Mouse (Mus musculus) liver, embryonic 15.5 days (tissue): ENCODE results near the gene Ubtd1. TPM values are rescaled to one million over a fixed set of nuclear protein-coding genes. Genes with fewer than 3 reads are reported as not detected.

Experiments used
- ATAC-seq: fragments of 200-750 bp; cut with Nextera tagmentation; 2 replicates; pipeline ENCODE4 v1.8.0; 2017; ENCODE audit warnings: moderate number of reproducible peaks, mild to moderate bottlenecking, moderate library complexity; ENCODE audit not compliant: insufficient read depth
- H3K27ac ChIP-seq: fragments of 300-500 bp; sonication (generic); replicated peaks from 2 replicates; pipeline ENCODE4 v1.5.1; 2015; ENCODE audit warnings: mild to moderate bottlenecking, inconsistent platforms
- H3K27me3 ChIP-seq: fragments of 300-500 bp; sonication (generic); 2 replicates; pipeline ENCODE4 v1.6.1; 2015; ENCODE audit warnings: mild to moderate bottlenecking, inconsistent platforms
- H3K36me3 ChIP-seq: fragments of 300-500 bp; sonication (generic); replicated peaks from 2 replicates; pipeline ENCODE4 v1.6.1; 2015; ENCODE audit warnings: moderate library complexity, mild to moderate bottlenecking, inconsistent platforms
- H3K4me1 ChIP-seq: fragments of 300-500 bp; sonication (generic); replicated peaks from 2 replicates; pipeline ENCODE4 v1.6.1; 2015; ENCODE audit warnings: inconsistent platforms
- H3K4me2 ChIP-seq: fragments of 300-500 bp; sonication (generic); 2 replicates; pipeline ENCODE4 v1.6.1; 2015; ENCODE audit warnings: moderate library complexity, mild to moderate bottlenecking, inconsistent platforms
- H3K4me3 ChIP-seq: fragments of 300-500 bp; sonication (generic); replicated peaks from 2 replicates; pipeline ENCODE4 v1.5.1; 2015; ENCODE audit warnings: mild to moderate bottlenecking, inconsistent platforms
- H3K9ac ChIP-seq: fragments of 300-500 bp; sonication (generic); 2 replicates; pipeline ENCODE4 v1.6.1; 2015; ENCODE audit warnings: moderate library complexity, mild to moderate bottlenecking, inconsistent platforms
- H3K9me3 ChIP-seq: fragments of 300-500 bp; sonication (generic); replicated peaks from 2 replicates; pipeline ENCODE4 v1.6.1; 2016; ENCODE audit warnings: inconsistent platforms
- WGBS: fragments of 180-500 bp; shearing (Covaris S2); methylation state at CpG from one replicate; pipeline ENCODE4 v1.1.7; 2015; ENCODE audit warnings: mixed read lengths; ENCODE audit not compliant: insufficient replicate concordance; 5-methylcytosine and 5-hydroxymethylcytosine counted together
- polyA plus RNA-seq: library from polyadenylated mRNA; unstranded; fragments of >200 nt; fragmentation: Nextera tagmentation; extraction: Ambion mirVana; gene quantifications from 2 replicates; pipeline ENCODE4 v1.2.1, GENCODE M21; 2015

Gene Ubtd1
- polyA plus RNA-seq, 1 experiment from 2014 or later: 5.2 TPM

DNA sequence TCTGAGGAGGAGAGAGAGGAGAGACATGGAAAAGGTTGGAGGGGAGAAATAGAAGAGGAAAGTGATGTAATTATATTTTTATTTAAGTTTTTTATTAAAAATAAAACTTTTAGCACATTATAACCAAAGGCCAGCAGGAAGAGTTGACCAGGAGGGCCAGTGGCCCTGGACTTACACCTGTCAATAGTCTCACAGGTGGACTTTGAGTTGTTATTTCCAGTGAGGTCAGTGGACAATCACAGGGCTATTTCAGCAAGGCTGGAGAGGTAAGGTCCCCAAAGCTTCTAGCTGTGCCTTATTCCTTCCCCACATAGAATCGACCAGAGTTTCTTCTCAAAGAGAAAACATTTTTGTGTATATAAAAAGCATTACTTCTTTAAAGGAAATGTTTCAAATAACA lies 68.7 kb downstream of the Ubtd1 start:
- Histone ChIP-seq H3K9me3 (no peaks in the 10 kb centered on the region), H3K4me3 (no peak overlapping the region), H3K4me1 (no peaks in the 10 kb centered on the region), H3K4me2 (no peak overlapping the region), H3K27me3 (no peaks in the 10 kb centered on the region), H3K27ac (peak overlapping the region; percentile 46), H3K9ac (no peak overlapping the region), H3K36me3 (no peaks in the 10 kb centered on the region)
- 37% methylated on average over 1 of the region's 1 CpGs for WGBS
- no peak for ATAC-seq

- no peak for ATAC-seq
- WGBS: 67% methylated on average over 3 of the region's 3 CpGs
- no peaks in the 10 kb centered on the region for H3K9me3 ChIP-seq
- H3K4me3 ChIP-seq: no peak overlapping the region
- no peak overlapping the region for H3K9ac ChIP-seq
- H3K4me1 ChIP-seq: no peaks in the 10 kb centered on the region
- no peak overlapping the region for H3K27ac ChIP-seq
- no peaks in the 10 kb centered on the region for H3K27me3 ChIP-seq
- no peak overlapping the region for H3K4me2 ChIP-seq
- H3K36me3 ChIP-seq: no peaks in the 10 kb centered on the region
Observed at GRCm38 (mm10) chr19:42051351-42051750, 69.8 kb downstream of the Ubtd1 start.

DNA sequence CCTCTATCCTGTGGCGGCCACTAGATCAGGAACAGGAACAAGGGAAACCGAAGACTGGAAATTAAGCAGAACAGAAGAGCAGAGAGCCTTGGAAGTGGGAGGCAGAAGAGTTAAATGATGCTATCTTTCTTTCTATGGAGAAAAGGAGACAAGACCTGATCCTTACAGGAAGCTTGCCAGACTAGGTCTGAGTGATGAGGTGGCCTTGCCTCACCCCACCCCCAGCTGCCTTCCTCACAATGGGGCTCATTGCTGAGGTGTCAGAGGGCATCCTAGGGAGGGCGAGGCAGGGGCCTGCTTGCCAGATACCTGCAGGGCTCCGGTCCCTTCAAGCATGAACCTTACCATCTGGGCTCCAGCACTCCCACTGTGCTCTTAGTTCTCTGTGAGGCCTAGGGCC lies 70.4 kb downstream of the Ubtd1 start, which contains the start of gene 4933411K16Rik:
Gene 4933411K16Rik (plus strand): TSS at position 301 of the 400 bp plus-strand sequence.
- Histone ChIP-seq H3K27ac (no peak within 1 kb of the TSS), H3K9ac (no peak within 1 kb of the TSS), H3K27me3 (no peaks in the 10 kb centered on the region), H3K9me3 (no peaks in the 10 kb centered on the region), H3K4me1 (no peaks in the 10 kb centered on the region), H3K36me3 (no peaks in the 10 kb centered on the region), H3K4me2 (no peak within 1 kb of the TSS), H3K4me3 (no peak within 1 kb of the TSS)
- no peak for ATAC-seq
- 62% methylated on average over 4 of the region's 4 CpGs for WGBS

GRCm38 (mm10) chr19:42054255-42054654 lies 72.7 kb downstream of the Ubtd1 start:
- H3K27ac ChIP-seq: no peak overlapping the region
- WGBS: 55% methylated on average over 6 of the region's 6 CpGs

DNA sequence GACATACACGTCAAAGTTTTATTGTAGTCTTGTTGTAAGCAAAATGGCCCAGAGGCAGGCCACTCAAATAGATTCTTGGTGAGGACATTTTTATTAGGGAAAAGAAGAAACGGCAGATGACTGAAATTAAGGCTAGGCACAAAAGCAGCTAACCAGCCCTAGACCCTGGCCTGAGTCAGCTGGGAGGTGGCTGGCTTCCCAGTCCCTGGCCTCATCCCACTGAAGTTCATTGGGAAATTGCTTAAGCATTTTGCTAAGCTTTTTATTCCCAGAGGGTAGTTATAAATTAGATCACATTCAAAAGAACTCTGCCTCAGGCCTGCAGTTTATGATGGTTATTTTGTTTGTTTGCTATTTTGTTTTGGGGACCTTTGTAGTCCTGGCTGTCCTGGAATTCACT lies 74.3 kb downstream of the Ubtd1 start:
- Histone ChIP-seq H3K4me3 (no peak overlapping the region), H3K27me3 (no peaks in the 10 kb centered on the region), H3K9ac (no peak overlapping the region), H3K4me1 (peaks cover under 1% of the 10 kb centered on the region), H3K27ac (no peak overlapping the region), H3K36me3 (no peaks in the 10 kb centered on the region), H3K9me3 (no peaks in the 10 kb centered on the region), H3K4me2 (no peak overlapping the region)
- no peak for ATAC-seq
- 55% methylated on average over 2 of the region's 2 CpGs for WGBS

More at GRCm38 (mm10) chr19:42054255-42054654, 72.7 kb downstream of the Ubtd1 start:
- no peak overlapping the region for H3K4me3 ChIP-seq
- no peaks in the 10 kb centered on the region for H3K4me1 ChIP-seq
- no peaks in the 10 kb centered on the region for H3K36me3 ChIP-seq
- no peaks in the 10 kb centered on the region for H3K9me3 ChIP-seq
- H3K4me2 ChIP-seq: no peak overlapping the region
- H3K27me3 ChIP-seq: no peaks in the 10 kb centered on the region
- no peak for ATAC-seq
- no peak overlapping the region for H3K9ac ChIP-seq

DNA sequence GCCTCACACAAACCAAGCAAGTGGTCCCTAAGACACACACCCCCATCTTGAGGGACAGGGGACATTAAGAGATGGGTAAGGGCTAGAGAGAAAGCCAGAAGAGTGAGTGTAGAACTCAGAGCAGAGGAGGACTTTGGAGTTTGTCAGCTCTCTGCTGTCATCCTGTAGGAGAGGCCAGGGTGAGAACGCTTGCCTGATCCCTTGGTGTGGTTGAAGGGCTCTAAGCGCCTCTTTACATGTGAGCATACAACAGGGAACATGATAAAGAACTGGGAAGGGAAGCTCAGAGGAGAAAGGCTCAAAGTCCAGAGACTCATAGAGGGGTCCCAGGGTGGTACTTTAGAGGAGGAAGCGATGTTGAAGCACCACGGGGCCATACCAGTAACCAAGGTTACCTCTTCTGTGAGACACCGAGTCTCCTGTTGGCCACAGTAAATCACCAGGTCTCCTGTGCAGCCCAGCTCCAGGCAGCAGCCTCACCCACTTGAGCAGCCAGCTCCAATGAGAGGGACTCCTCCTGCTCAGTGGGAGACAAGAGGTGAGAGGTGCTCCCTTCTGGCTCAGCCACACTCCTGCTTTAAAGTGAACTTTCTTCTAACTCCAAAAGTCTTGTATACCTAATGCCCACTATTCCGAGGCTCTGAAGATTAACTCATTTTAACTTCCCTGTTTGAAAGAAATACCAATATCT lies 75.3 kb downstream of the Ubtd1 start:
- no peak overlapping the region for H3K4me3 ChIP-seq
- H3K36me3 ChIP-seq: no peaks in the 10 kb centered on the region
- WGBS: 53% methylated on average over 6 of the region's 6 CpGs
- no peaks in the 10 kb centered on the region for H3K27me3 ChIP-seq
- H3K4me2 ChIP-seq: no peak overlapping the region
- ATAC-seq: no peak
- no peak overlapping the region for H3K27ac ChIP-seq
- H3K9ac ChIP-seq: no peak overlapping the region
- no peaks in the 10 kb centered on the region for H3K9me3 ChIP-seq
- peaks cover 5% of the 10 kb centered on the region for H3K4me1 ChIP-seq

DNA sequence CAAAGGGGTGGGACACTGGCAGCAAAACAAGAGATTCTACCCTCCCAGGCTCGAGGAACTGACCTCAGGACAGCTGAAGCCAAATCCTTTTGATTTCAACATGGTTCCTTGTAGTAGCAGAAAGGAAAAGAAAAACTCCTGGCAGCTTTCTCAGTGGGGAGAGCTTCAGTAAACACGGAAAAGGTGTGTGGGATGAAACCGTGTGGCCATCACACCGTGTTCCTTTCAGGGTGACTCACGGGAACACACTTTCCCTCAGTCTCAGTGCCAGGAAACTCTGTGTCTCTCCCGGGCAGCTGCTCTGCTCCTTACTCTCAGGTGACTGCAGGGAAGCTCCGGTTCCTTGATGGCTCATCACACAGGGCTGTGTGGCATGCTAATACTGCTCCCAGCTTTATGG lies 76.9 kb downstream of the Ubtd1 start:
- H3K9me3 ChIP-seq: no peaks in the 10 kb centered on the region
- no peak overlapping the region for H3K4me2 ChIP-seq
- ATAC-seq: no peak
- no peak overlapping the region for H3K4me3 ChIP-seq
- H3K36me3 ChIP-seq: 0 out of 2 replicates have a peak, but pooled peaks cover 4% of the 10 kb centered on the region
- peaks cover 5% of the 10 kb centered on the region for H3K4me1 ChIP-seq
- no peaks in the 10 kb centered on the region for H3K27me3 ChIP-seq
- no peak overlapping the region for H3K27ac ChIP-seq
- H3K9ac ChIP-seq: no peak overlapping the region
- WGBS: 52% methylated on average over 7 of the region's 7 CpGs

DNA sequence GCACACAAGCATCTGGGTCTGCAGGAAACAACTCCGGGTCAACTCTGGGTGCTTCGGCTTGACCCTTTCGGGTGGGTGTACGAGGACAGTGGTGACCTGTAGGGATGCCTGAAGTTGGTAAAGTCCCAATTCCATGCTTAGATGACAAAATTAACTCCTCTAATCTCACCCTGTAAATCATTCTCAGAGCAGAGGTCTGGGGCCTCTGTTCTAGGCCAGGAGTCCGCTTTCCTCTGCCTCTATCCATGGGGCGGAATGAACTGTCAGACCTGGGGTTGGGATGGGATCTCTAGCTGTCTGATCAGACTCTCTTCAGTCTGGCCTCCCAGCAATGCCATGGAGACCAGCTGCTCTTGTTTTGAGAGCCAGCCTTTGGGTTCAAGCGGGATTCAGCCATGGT lies 79.9 kb downstream of the Ubtd1 start:
- peak overlapping the region; percentile 48 for H3K27ac ChIP-seq
- H3K9me3 ChIP-seq: no peaks in the 10 kb centered on the region
- 0 out of 2 replicates have a peak, but pooled peaks cover 4% of the 10 kb centered on the region for H3K36me3 ChIP-seq
- ATAC-seq: peak; percentile 80
- H3K4me3 ChIP-seq: no peak overlapping the region
- no peak overlapping the region for H3K4me2 ChIP-seq
- no peak overlapping the region for H3K9ac ChIP-seq
- WGBS: 64% methylated on average over 7 of the region's 7 CpGs
- no peaks in the 10 kb centered on the region for H3K27me3 ChIP-seq
- H3K4me1 ChIP-seq: peaks cover 5% of the 10 kb centered on the region

DNA sequence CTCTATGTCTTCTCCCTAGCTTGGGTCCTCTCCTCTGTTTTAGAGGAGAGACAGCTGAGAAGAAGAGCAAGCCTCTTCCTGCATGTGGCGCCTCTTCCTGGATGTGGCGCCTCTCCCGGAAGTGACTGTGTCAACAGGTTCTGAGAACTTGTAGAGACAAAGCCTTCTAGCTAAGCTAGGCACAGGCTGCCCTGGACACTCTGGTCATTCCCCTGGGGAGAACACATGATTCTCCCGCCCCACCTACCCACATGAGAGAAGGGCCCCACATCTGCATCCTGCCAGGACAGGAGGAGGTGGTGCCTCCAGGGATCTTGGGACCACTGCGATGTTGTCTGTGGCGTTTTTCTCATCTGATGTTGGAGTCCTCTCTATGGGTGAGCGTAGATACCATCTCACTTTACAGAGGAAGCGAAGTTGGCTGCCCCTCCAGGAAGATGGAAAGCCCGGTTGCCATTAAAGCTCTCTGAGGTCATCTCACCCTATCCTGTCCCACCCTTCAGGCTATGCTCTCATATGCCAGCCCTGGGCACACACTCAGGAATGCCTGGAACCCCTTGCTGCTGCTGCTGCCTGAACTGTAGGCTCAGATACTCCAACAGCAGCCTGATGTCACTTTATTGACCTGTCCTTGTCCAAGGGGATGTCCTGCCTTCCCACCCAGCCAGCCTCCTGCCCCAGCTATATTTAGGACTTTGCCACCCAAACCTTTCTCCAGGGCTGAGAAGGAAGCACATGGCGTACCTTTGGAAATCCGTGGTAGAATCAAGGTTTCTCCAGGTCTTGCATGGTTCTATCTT lies 87.1 kb downstream of the Ubtd1 start:
- Histone ChIP-seq H3K9ac (no peak overlapping the region), H3K27ac (no peak overlapping the region), H3K4me2 (no peak overlapping the region), H3K9me3 (no peaks in the 10 kb centered on the region), H3K36me3 (0 out of 2 replicates have a peak, but pooled peaks cover 7% of the 10 kb centered on the region), H3K4me3 (no peak overlapping the region), H3K27me3 (no peaks in the 10 kb centered on the region), H3K4me1 (no peaks in the 10 kb centered on the region; the same call in 1 of the 2 replicates)
- ATAC-seq: no peak
- 51% methylated on average over 11 of the region's 11 CpGs for WGBS

DNA sequence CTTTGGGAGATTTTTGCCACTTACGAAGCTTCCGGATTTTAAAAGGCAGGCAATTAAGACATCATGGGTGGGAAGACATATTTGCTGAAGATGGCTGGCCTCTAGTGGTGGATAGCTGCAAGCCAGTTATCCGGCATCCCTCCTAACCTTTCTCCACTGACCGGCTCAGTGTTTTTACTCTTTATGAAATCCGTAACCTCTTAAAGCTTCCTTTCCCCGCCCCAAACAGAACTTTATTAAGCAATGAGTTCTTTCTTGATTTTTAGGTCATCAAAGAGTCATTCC lies 87.6 kb downstream of the Ubtd1 start:
- Histone ChIP-seq H3K4me1 (no peaks in the 10 kb centered on the region; the same call in 1 of the 2 replicates), H3K27me3 (no peaks in the 10 kb centered on the region), H3K27ac (no peak overlapping the region), H3K4me3 (no peak overlapping the region), H3K9me3 (no peaks in the 10 kb centered on the region), H3K9ac (no peak overlapping the region), H3K36me3 (0 out of 2 replicates have a peak, but pooled peaks cover 7% of the 10 kb centered on the region), H3K4me2 (no peak overlapping the region)
- WGBS: 66% methylated on average over 6 of the region's 6 CpGs
- ATAC-seq: no peak

GRCm38 (mm10) chr19:42071221-42071620 lies 89.7 kb downstream of the Ubtd1 start:
- 66% methylated on average over 7 of the region's 7 CpGs for WGBS
- Histone ChIP-seq H3K4me3 (no peak overlapping the region), H3K9me3 (no peaks in the 10 kb centered on the region), H3K4me2 (no peak overlapping the region), H3K27ac (peak overlapping the region; percentile 68), H3K27me3 (no peaks in the 10 kb centered on the region), H3K4me1 (no peaks in the 10 kb centered on the region; the same call in 1 of the 2 replicates), H3K9ac (no peak overlapping the region), H3K36me3 (0 out of 2 replicates have a peak, but pooled peaks cover 7% of the 10 kb centered on the region)
- ATAC-seq: no peak
